Comparison of ENCODE assay signal across 19 mouse cellular contexts in genomic region chr1:82451927-82452651, GRCm38 (mm10).
A peak's percentile ranks its signal among the peaks of the same experiment; 100 is the strongest.
DNase-seq lines count a peak whose midpoint lies in the region; ATAC-seq and TF ChIP-seq lines count a peak whose summit lies in the region.
"Had no signal": no experiment of that assay in that cellular context is flagged by ENCODE, and none has a peak within 500 bp of the region (broad histone marks: within the 10 kb centered on the region; RNA-seq: fewer than 3 reads in every experiment).

No protein-coding gene starts in this region.

- H3K9me3 ChIP-seq in forebrain, embryonic 11.5 days (ENCODE audit: control insufficient read depth, low read length), result no peaks in the 10 kb centered on the region
- no peaks in the 10 kb centered on the region for H3K9me3 ChIP-seq in forebrain, embryonic 10.5 days
- no peaks in the 10 kb centered on the region for H3K9me3 ChIP-seq in hindbrain, embryonic 13.5 days
- no peaks in the 10 kb centered on the region for H3K9me3 ChIP-seq in midbrain, embryonic 15.5 days
- H3K9me3 ChIP-seq in heart, embryonic 12.5 days (replicated peaks), result no peaks in the 10 kb centered on the region
- H3K9me3 ChIP-seq: G1E; heart, embryonic 13.5 days had no signal

- H3K27me3 ChIP-seq in forebrain, embryonic 11.5 days (ENCODE audit: control insufficient read depth, insufficient read depth, low read length), result no peaks in the 10 kb centered on the region
- no peaks in the 10 kb centered on the region for H3K27me3 ChIP-seq in forebrain, embryonic 10.5 days (ENCODE audit: poor library complexity, severe bottlenecking)
- no peaks in the 10 kb centered on the region for H3K27me3 ChIP-seq in hindbrain, embryonic 13.5 days
- H3K27me3 ChIP-seq in midbrain, embryonic 15.5 days (replicated peaks), result no peaks in the 10 kb centered on the region
- H3K27me3 ChIP-seq in heart, embryonic 12.5 days (replicated peaks), result no peaks in the 10 kb centered on the region
- H3K27me3 ChIP-seq: heart, embryonic 13.5 days had no signal

- no peak overlapping the region for H3K9ac ChIP-seq in forebrain, embryonic 11.5 days (ENCODE audit: low read length)
- no peak overlapping the region for H3K9ac ChIP-seq in hindbrain, embryonic 13.5 days
- no peak overlapping the region for H3K9ac ChIP-seq in midbrain, embryonic 15.5 days
- no peak overlapping the region for H3K9ac ChIP-seq in heart, embryonic 12.5 days
- H3K9ac ChIP-seq: heart, embryonic 13.5 days; lung, embryonic 14.5 days had no signal

- no peak for TF ChIP-seq POLR2A in brain, embryonic 14.5 days (IDR thresholded peaks at IDR 0.05; ENCODE audit: borderline replicate concordance, extremely low read depth, insufficient read depth, insufficient read length, poor library complexity, severe bottlenecking)

- H3K4me1 ChIP-seq in forebrain, embryonic 11.5 days (replicated peaks; ENCODE audit: control insufficient read depth, insufficient read depth, low read length), result peaks cover 1% of the 10 kb centered on the region; the same call in 1 of the 2 replicates
- peaks cover 14% of the 10 kb centered on the region for H3K4me1 ChIP-seq in forebrain, embryonic 10.5 days
- peaks cover 7% of the 10 kb centered on the region; the same call in 1 of the 2 replicates for H3K4me1 ChIP-seq in hindbrain, embryonic 13.5 days (replicated peaks)
- peaks cover 7% of the 10 kb centered on the region; the same call in 1 of the 2 replicates for H3K4me1 ChIP-seq in midbrain, embryonic 15.5 days
- peaks cover 7% of the 10 kb centered on the region; the same call in 1 of the 2 replicates for H3K4me1 ChIP-seq in heart, embryonic 12.5 days (replicated peaks)

- no peak overlapping the region for H3K27ac ChIP-seq in forebrain, embryonic 11.5 days (ENCODE audit: low read depth, low read length)
- H3K27ac ChIP-seq in forebrain, embryonic 10.5 days, result no peak overlapping the region
- peak overlapping the region; percentile 41; the same call in 1 of the 2 replicates for H3K27ac ChIP-seq in hindbrain, embryonic 13.5 days
- peak overlapping the region; percentile 71 for H3K27ac ChIP-seq in midbrain, embryonic 15.5 days
- H3K27ac ChIP-seq in heart, embryonic 12.5 days (ENCODE audit: poor library complexity, severe bottlenecking), result no peak overlapping the region
- H3K27ac ChIP-seq: heart, embryonic 13.5 days had no signal

- no peaks in the 10 kb centered on the region for H3K36me3 ChIP-seq in forebrain, embryonic 11.5 days (ENCODE audit: control insufficient read depth, insufficient read depth, low read length)
- H3K36me3 ChIP-seq in forebrain, embryonic 10.5 days (replicated peaks), result no peaks in the 10 kb centered on the region
- H3K36me3 ChIP-seq in hindbrain, embryonic 13.5 days, result no peaks in the 10 kb centered on the region
- no peaks in the 10 kb centered on the region for H3K36me3 ChIP-seq in midbrain, embryonic 15.5 days (replicated peaks)
- no peaks in the 10 kb centered on the region for H3K36me3 ChIP-seq in heart, embryonic 12.5 days
- H3K36me3 ChIP-seq: heart, embryonic 13.5 days had no signal

- TF ChIP-seq CTCF in brain, embryonic 14.5 days (IDR thresholded peaks at IDR 0.05; ENCODE audit: borderline replicate concordance, extremely low read depth, insufficient read depth, insufficient read length), result no peak

- H3K4me3 ChIP-seq in forebrain, embryonic 11.5 days (ENCODE audit: low read depth, low read length), result no peak overlapping the region
- no peak overlapping the region for H3K4me3 ChIP-seq in forebrain, embryonic 10.5 days
- H3K4me3 ChIP-seq in hindbrain, embryonic 13.5 days, result no peak overlapping the region
- H3K4me3 ChIP-seq in midbrain, embryonic 15.5 days, result no peak overlapping the region
- H3K4me3 ChIP-seq in heart, embryonic 12.5 days, result no peak overlapping the region
- H3K4me3 ChIP-seq: heart, embryonic 13.5 days had no signal

- peak; percentile 88 for ATAC-seq in forebrain, embryonic 11.5 days (replicated peaks; ENCODE audit: low FRiP score)
- ATAC-seq in hindbrain, embryonic 13.5 days (ENCODE audit: low FRiP score), result peak; percentile 65
- ATAC-seq in midbrain, embryonic 15.5 days (replicated peaks), result peak; percentile 83
- no peak for ATAC-seq in heart, embryonic 12.5 days (ENCODE audit: insufficient number of reproducible peaks, low FRiP score)
- ATAC-seq: CD4-positive, CD25-positive, alpha-beta regulatory T cell, adult 4 months had no signal

- DNase-seq in forebrain, embryonic 11.5 days (ENCODE audit: low spot score), result no peak
- no peak for DNase-seq in forebrain, embryonic 10.5 days (ENCODE audit: extremely low spot score, low spot score)
- peak; percentile 89 for DNase-seq in brain, embryonic 14.5 days (ENCODE audit: low read depth)
- DNase-seq in embryo, embryonic 11 days, result no peak
- no peak for DNase-seq in right cerebral cortex, postnatal 14 days
- DNase-seq: gastrocnemius, postnatal 36 days; kidney, adult 2 months; kidney, postnatal 14 days; left cerebral cortex, postnatal 4 days; lung, embryonic 14.5 days; lung, postnatal 4 days; thymus, postnatal 4 days had no signal

- H3K4me2 ChIP-seq in forebrain, embryonic 11.5 days (ENCODE audit: low read depth, low read length, severe bottlenecking), result no peak overlapping the region
- H3K4me2 ChIP-seq in hindbrain, embryonic 13.5 days, result no peak overlapping the region
- H3K4me2 ChIP-seq in midbrain, embryonic 15.5 days, result no peak overlapping the region
- no peak overlapping the region for H3K4me2 ChIP-seq in heart, embryonic 12.5 days
- H3K4me2 ChIP-seq: heart, embryonic 13.5 days; liver, embryonic 11.5 days; lung, embryonic 14.5 days had no signal

- 21% methylated on average over 6 of the region's 6 CpGs for WGBS in forebrain, embryonic 11.5 days
- WGBS in forebrain, embryonic 10.5 days, result 41% methylated on average over 6 of the region's 6 CpGs
- WGBS in hindbrain, embryonic 13.5 days, result 33% methylated on average over 6 of the region's 6 CpGs
- WGBS in midbrain, embryonic 15.5 days, result 18% methylated on average over 6 of the region's 6 CpGs
- WGBS in heart, embryonic 12.5 days, result 34% methylated on average over 6 of the region's 6 CpGs

Comparison
In these comparisons a context has a peak if more than half of its experiments do, and no peak if none do; other contexts are left out.
1. H3K27ac ChIP-seq: peak in hindbrain, embryonic 13.5 days (single experiment) and midbrain, embryonic 15.5 days (single experiment); none in forebrain, embryonic 11.5 days (single experiment), forebrain, embryonic 10.5 days (single experiment) and heart, embryonic 12.5 days (single experiment).